Mouse (Mus musculus) forebrain, embryonic 14.5 days (tissue): Measurements from ENCODE around the gene Myo9a. TPM values are rescaled to one million over a fixed set of nuclear protein-coding genes. Genes with fewer than 3 reads are reported as not detected.
"Not testable (repeated sequence)": the region's sequence is repeated elsewhere in the genome, so short reads cannot be mapped to it uniquely, and the experiment has no call there.

Experiments used
- ATAC-seq: fragments of 200-750 bp; cut with Nextera tagmentation; 2 replicates; pipeline ENCODE4 v1.8.0; 2017; ENCODE audit warnings: mild to moderate bottlenecking, moderate library complexity
- DNase-seq: peaks from one replicate; pipeline ENCODE4 v3.0.0-alpha.2; 2015; ENCODE audit warnings: low spot score
- H3K27ac ChIP-seq: fragments of 300-500 bp; sonication (generic); 2 replicates; pipeline ENCODE4 v1.5.1; 2014; ENCODE audit warnings: low read depth, mild to moderate bottlenecking, control low read depth, low read length, moderate library complexity
- H3K27me3 ChIP-seq: fragments of 300-500 bp; sonication (generic); replicated peaks from 2 replicates; pipeline ENCODE4 v1.6.1; 2014; ENCODE audit warnings: low read length, control low read depth, mixed read lengths; ENCODE audit not compliant: control insufficient read depth, insufficient read depth
- H3K36me3 ChIP-seq: fragments of 300-500 bp; sonication (generic); 2 replicates; pipeline ENCODE4 v1.6.1; 2014; ENCODE audit warnings: low read length, control low read depth; ENCODE audit not compliant: control insufficient read depth, insufficient read depth
- H3K4me1 ChIP-seq: fragments of 300-500 bp; sonication (generic); 2 replicates; pipeline ENCODE4 v1.6.1; 2014; ENCODE audit warnings: antibody characterized with exemption, low read length, control low read depth; ENCODE audit not compliant: control insufficient read depth, insufficient read depth
- H3K4me2 ChIP-seq: fragments of 300-500 bp; sonication (generic); 2 replicates; pipeline ENCODE4 v1.6.1; 2014; ENCODE audit warnings: mild to moderate bottlenecking, control low read depth, low read length
- H3K4me3 ChIP-seq: fragments of 300-500 bp; sonication (generic); 2 replicates; pipeline ENCODE4 v1.5.1; 2014; ENCODE audit warnings: low read depth, low read length, control low read depth
- H3K9ac ChIP-seq: fragments of 300-500 bp; sonication (generic); 2 replicates; pipeline ENCODE4 v1.6.1; 2014; ENCODE audit warnings: mild to moderate bottlenecking, low read length, control low read depth, moderate library complexity
- H3K9me3 ChIP-seq: fragments of 300-500 bp; sonication (generic); replicated peaks from 2 replicates; pipeline ENCODE4 v1.6.1; 2016; ENCODE audit warnings: low read length, control low read depth, mixed read lengths; ENCODE audit not compliant: control insufficient read depth
- WGBS: fragments of 180-500 bp; shearing (Covaris S2); extraction: QIAGEN DNeasy Blood & Tissue Kit; methylation state at CpG from one replicate; pipeline ENCODE4 v1.1.7; 2014; 5-methylcytosine and 5-hydroxymethylcytosine counted together
- polyA plus RNA-seq: library from polyadenylated mRNA; unstranded; fragments of >200 nt; fragmentation: Nextera tagmentation; extraction: Ambion mirVana; gene quantifications from 2 replicates; pipeline ENCODE4 v1.2.1, GENCODE M21; 2014

Gene Myo9a
- polyA plus RNA-seq, 1 experiment from 2014 or later: 18.8 TPM

DNA sequence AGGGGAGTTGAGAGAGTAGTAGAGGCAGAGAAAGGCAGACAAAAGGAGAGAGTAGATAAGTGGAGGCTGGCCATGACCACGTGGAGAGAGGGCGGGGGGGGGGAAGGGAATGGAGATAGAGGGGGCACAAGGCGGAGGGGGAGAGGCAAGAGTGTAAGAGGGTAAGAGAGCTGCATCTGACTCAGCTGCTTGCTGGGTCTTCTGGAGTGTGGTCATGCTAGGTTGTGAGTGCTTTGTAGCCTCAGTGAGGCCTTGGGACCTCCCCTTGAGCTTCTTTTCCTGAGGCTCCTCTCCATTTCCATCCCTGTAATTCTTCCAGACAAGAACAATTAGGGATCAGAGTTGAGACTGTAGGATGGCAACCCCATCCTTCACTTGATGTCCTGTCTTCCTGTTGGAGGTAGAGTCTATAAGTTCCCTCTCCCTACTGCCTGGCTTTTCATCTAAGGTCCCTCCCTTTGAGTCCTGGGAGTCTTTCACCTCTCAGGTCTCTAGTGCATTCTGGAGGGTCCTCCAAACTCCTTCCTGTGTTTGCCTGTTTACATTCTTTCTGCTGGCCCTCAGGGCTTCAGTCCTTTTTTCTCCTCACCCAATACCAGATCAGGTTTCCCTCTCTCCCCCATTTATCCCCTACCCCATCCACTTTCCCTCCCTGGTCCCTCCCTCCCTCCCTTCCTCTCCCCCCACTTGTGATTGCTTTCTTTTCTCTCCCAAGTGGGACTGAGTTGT lies 55.5 kb downstream of the Myo9a start:
- not testable (repeated sequence) for H3K4me3 ChIP-seq, H3K27me3 ChIP-seq, H3K4me2 ChIP-seq, H3K9me3 ChIP-seq, H3K27ac ChIP-seq, ATAC-seq, DNase-seq, H3K4me1 ChIP-seq, H3K9ac ChIP-seq
- H3K36me3 ChIP-seq: peaks cover 18% of the 10 kb centered on the region
- WGBS: 78% methylated on average over 3 of the region's 3 CpGs

DNA sequence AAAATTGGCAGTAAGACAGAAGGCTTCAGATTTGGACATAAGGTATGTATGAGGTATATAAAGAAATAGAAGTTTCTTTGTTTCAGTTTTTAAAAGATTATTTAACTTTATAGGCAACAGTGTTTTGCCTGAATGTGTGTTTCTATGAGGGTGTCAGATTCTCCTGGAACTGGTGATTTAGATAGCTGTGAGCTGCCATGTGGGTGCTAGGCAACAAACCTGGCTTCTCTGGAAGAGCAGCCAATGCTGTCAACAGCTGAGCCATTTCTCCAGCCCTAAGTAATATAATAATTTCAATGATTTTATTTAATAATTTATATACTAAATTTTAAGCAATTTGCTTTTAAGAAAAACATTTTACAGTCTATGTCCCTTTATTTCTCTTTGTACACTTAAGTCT lies 133.9 kb downstream of the Myo9a start:
- peaks cover 9% of the 10 kb centered on the region; the same call in 1 of the 2 replicates for H3K36me3 ChIP-seq
- no peak overlapping the region for H3K4me2 ChIP-seq
- DNase-seq (peak; percentile 36), ATAC-seq (no peak)
- no peak overlapping the region for H3K4me3 ChIP-seq
- H3K4me1 ChIP-seq: no peaks in the 10 kb centered on the region
- H3K27me3 ChIP-seq: no peaks in the 10 kb centered on the region
- no peak overlapping the region for H3K9ac ChIP-seq
- no peak overlapping the region for H3K27ac ChIP-seq
- H3K9me3 ChIP-seq: no peaks in the 10 kb centered on the region

DNA sequence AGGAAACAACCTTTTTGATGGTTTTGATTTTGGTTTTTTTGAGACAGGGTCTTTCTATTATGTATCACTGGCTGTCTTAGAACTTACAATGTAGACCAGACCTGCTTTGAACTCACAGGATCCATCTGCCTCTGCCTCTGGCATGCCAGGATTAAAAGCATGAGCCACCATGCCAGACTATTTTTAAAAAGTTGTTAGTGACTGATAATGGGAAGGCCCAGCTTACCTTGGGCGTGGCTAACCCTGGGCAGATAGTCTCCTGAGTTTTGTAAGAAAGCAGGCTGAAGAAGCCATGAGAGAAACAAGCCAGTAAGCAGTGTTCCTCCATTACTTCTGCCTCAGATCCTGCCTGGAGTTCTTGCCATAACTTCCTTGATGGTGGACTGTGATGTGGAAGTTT lies 152.7 kb downstream of the Myo9a start:
- Histone ChIP-seq H3K9me3 (no peaks in the 10 kb centered on the region), H3K27me3 (no peaks in the 10 kb centered on the region), H3K4me3 (no peak overlapping the region), H3K4me1 (no peaks in the 10 kb centered on the region), H3K27ac (no peak overlapping the region), H3K4me2 (no peak overlapping the region), H3K36me3 (peaks cover 15% of the 10 kb centered on the region), H3K9ac (no peak overlapping the region)
- ATAC-seq (no peak), DNase-seq (no peak)
- 91% methylated on average over 1 of the region's 1 CpGs for WGBS

DNA sequence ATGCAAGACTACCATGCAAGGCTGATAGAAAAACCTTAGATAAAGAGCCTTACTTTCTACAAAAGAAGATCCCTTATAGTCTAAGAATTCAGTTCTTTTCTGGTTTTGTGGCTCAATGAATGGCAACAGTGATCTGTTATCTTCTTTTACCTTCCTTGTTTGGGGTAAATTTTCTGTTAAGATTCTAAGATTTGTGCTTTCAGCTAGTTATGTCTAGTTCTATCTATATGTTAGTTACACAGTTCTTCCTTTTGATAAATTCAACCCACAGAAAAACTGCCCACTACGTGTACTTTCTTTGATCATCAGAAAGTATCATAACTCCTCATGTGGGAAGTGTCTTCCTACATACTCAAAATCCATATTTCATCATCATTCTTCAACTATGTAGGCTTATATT lies 164.1 kb downstream of the Myo9a start:
- Histone ChIP-seq H3K36me3 (peaks cover 20% of the 10 kb centered on the region), H3K4me1 (no peaks in the 10 kb centered on the region), H3K4me3 (no peak overlapping the region), H3K4me2 (no peak overlapping the region), H3K9ac (no peak overlapping the region), H3K27ac (no peak overlapping the region), H3K27me3 (no peaks in the 10 kb centered on the region), H3K9me3 (no peaks in the 10 kb centered on the region)
- 93% methylated on average over 1 of the region's 1 CpGs for WGBS
- ATAC-seq: no peak
- no peak for DNase-seq

DNA sequence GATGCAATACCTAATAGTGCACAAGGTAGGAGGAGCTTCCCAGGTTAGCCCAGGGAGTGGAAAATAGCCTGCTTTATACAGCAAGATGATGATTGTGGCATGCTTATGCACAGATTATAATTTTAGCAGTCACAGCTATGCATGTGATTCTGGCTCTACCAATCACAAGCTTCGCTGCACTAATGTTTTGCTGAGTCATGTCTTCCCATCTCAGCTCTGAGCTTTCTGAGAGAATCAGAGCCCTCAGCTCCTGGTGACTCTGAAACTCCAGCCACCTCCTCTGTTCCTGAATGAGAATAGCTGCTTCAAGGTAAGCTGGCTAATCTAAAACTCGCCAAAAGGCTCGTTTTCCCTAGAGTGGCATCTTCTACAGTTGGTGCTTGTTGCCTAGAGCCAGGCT lies 179.6 kb downstream of the Myo9a start:
- Histone ChIP-seq H3K36me3 (peaks cover 10% of the 10 kb centered on the region), H3K4me1 (no peaks in the 10 kb centered on the region), H3K9me3 (no peaks in the 10 kb centered on the region), H3K27ac (no peak overlapping the region), H3K4me3 (no peak overlapping the region), H3K27me3 (no peaks in the 10 kb centered on the region), H3K4me2 (no peak overlapping the region), H3K9ac (no peak overlapping the region)
- WGBS: 83% methylated on average over 3 of the region's 3 CpGs
- DNase-seq (no peak), ATAC-seq (no peak)

DNA sequence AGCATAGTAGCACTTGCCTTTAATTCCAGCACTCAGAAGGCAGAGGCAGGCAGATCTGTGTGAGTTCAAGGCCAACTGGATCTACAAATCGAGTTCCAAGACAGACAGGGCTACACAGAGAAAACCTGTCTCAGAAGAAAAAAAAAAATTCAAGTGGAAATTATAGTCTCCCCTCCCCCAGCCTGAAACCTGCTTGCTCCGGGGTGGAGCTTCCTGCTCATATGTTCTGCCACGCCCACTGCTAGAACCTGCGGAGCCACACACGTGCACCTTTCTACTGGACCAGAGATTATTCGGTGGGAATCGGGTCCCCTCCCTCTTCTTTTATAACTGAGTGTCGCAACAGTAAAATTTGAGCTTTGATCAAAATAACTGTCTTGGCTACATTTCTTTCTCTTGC lies 185.2 kb downstream of the Myo9a start:
- not testable (repeated sequence) for DNase-seq, H3K27ac ChIP-seq, H3K4me2 ChIP-seq, H3K36me3 ChIP-seq, H3K4me3 ChIP-seq, H3K4me1 ChIP-seq, ATAC-seq, H3K9ac ChIP-seq, H3K9me3 ChIP-seq, H3K27me3 ChIP-seq
- 84% methylated on average over 8 of the region's 8 CpGs for WGBS

DNA sequence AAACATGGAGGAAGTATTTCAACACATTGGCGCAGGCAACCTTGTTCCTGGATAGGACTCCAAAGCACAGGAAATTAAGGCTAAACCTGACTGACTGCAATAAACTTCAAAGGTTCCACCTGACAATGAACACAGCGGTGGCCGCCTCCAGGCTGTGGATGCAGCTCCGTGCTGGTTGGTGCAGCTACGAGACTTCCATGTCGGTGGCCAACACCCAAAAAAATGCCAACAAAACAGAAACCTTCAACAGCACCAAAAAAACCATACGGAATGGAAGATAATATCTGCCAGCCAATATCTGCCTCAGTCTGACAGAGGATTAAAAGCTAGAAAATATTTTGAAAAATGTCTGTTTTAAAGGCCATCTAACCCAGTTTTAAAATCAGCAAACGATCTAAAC lies 187.8 kb downstream of the Myo9a start:
- no peaks in the 10 kb centered on the region for H3K27me3 ChIP-seq
- no peak for ATAC-seq
- WGBS: 86% methylated on average over 8 of the region's 8 CpGs
- no peak for DNase-seq
- no peaks in the 10 kb centered on the region for H3K36me3 ChIP-seq
- no peak overlapping the region for H3K4me3 ChIP-seq
- H3K9me3 ChIP-seq: no peaks in the 10 kb centered on the region
- H3K27ac ChIP-seq: no peak overlapping the region
- H3K4me1 ChIP-seq: no peaks in the 10 kb centered on the region
- H3K9ac ChIP-seq: no peak overlapping the region
- no peak overlapping the region for H3K4me2 ChIP-seq

DNA sequence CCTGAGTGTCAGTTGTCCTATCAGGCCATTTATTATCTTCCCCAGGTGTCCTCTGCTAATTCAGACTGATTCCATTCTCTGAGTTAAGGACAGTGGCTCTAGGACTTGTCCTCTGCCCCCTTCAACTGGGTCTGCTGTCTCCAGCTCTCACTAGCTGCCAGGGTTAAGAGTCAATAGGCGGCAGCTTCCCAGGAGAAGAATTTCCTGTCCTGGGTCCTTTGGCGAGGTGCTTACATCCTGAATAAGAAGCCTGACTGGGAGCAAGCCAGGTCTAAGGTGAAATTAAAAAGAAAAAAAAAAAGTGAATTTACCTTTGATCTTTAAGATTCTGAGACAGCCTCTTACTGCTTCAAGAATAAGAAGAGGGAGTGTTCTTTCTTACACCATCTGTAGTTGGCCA lies 189.0 kb downstream of the Myo9a start:
- H3K36me3 ChIP-seq: no peaks in the 10 kb centered on the region
- H3K9me3 ChIP-seq: no peaks in the 10 kb centered on the region
- no peaks in the 10 kb centered on the region for H3K27me3 ChIP-seq
- no peak overlapping the region for H3K9ac ChIP-seq
- no peak overlapping the region for H3K4me2 ChIP-seq
- 86% methylated on average over 2 of the region's 2 CpGs for WGBS
- DNase-seq: no peak
- H3K4me3 ChIP-seq: no peak overlapping the region
- ATAC-seq: no peak
- H3K27ac ChIP-seq: no peak overlapping the region
- H3K4me1 ChIP-seq: no peaks in the 10 kb centered on the region

DNA sequence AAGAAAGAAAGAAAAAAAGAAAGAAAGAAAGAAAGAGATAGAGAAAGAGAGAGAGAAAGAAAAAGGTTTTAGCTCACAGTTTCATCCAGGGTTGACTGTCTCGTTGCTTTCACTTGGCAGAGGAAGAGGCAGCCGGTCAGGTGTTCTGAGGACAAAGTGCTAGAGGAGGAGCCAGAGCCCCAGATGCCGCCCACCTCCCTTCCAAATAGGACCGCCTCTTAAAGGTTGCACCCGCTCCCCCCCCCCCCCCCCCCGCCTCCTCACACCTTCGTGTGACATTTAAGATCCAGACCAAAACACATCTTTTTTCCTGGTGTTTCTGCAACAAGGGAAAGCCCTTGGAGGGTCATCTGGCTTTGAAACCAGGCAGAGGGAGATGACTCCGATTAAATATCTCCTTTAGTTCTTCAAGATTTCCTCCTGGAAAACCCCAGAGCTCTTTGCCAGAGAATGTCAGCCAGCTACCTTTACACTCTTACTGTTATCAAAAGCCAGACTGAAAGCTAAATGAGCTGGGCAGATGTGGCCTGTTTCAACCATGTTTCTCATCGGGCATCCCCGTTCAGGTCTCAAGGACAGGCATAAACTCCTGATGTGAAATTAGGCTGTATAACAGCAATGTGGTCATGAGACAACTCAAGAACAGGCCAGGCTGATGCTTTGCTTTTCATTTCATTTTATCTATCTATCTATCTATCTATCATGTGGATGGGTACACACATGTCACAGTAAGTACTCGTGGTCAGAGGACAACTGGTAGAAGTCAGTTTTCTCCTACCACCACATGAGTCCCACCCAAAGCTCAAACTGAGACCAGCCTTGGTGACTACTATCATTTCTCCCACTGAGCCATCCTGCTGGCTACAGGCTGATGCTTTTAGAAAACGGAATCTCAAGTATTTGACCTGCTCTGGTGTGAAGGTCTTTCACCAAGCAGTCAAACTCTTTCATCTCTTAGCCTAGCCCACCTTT lies 190.5 kb downstream of the Myo9a start:
- H3K9ac ChIP-seq: no peak overlapping the region
- H3K4me1 ChIP-seq: no peaks in the 10 kb centered on the region
- H3K27ac ChIP-seq: no peak overlapping the region
- no peak overlapping the region for H3K4me3 ChIP-seq
- WGBS: 77% methylated on average over 11 of the region's 12 CpGs
- H3K36me3 ChIP-seq: no peaks in the 10 kb centered on the region
- H3K9me3 ChIP-seq: no peaks in the 10 kb centered on the region
- H3K4me2 ChIP-seq: no peak overlapping the region
- no peak for DNase-seq
- ATAC-seq: no peak
- H3K27me3 ChIP-seq: no peaks in the 10 kb centered on the region
